Mouse (Mus musculus) lung, adult 2 months (tissue): ENCODE results near the gene Arhgap28.

ENCODE experiments used
- CTCF ChIP-seq: fragments of 200-500 bp; IDR thresholded peaks from 2 replicates; pipeline ENCODE4 v1.5.1; 2011; ENCODE audit warnings: mild to moderate bottlenecking, low read length, control low read depth; ENCODE audit not compliant: insufficient read depth
- POLR2A ChIP-seq: fragments of 200-500 bp; IDR thresholded peaks from 2 replicates; pipeline ENCODE4 v1.6.1; 2011; ENCODE audit warnings: low read depth, mild to moderate bottlenecking, control low read depth, low read length, borderline replicate concordance; ENCODE audit errors: extremely low read depth

- TF ChIP-seq POLR2A = no peak
- no peak for TF ChIP-seq CTCF
These were observed 7.7 kb downstream of the Arhgap28 start for GRCm38 (mm10) chr17:67996097-67996768.
